Mouse (Mus musculus) Patski (cell line): Measurements from ENCODE around the gene Mllt10. TPM values are rescaled to one million over a fixed set of nuclear protein-coding genes. Genes with fewer than 3 reads are reported as not detected.

Experiments
- ATAC-seq: fragments of 100-300 bp; one replicate; pipeline ENCODE4 v1.8.0; 2021
- CTCF ChIA-PET: fragments of 350-600 bp; sonication (Branson Sonifier 250); formaldehyde crosslinking; loops from one replicate; lab custom pipeline; 2022; ENCODE audit warnings: inconsistent platforms; lab: Charles Lee
- POLR2A ChIA-PET: fragments of 350-600 bp; sonication (Branson Sonifier 250); formaldehyde crosslinking; loops from one replicate; lab custom pipeline; 2022; ENCODE audit warnings: antibody characterized with exemption, inconsistent platforms; lab: Charles Lee
- DNase-seq: peaks from one replicate; pipeline ENCODE4 v3.0.0-alpha.2; 2011; ENCODE audit warnings: low read depth, low spot score
- H3K27me3 ChIP-seq: fragments of 371-371 bp; one replicate; pipeline ENCODE4 v1.5.1; 2021
- CTCF ChIP-seq: fragments of 100-300 bp; IDR thresholded peaks from one replicate; pipeline ENCODE4 v1.5.1; 2021
- in situ Hi-C: fragments of 300-500 bp; cut with MboI; formaldehyde crosslinking; loops from 3 replicates; pipeline ENCODE4 v1.11.1; 2018; ENCODE audit warnings: low pct_unique_long_range_greater_than_20kb, mixed read lengths
- polyA plus RNA-seq: library from polyadenylated mRNA; unstranded; gene quantifications from one replicate; pipeline ENCODE4 v1.2.3, GENCODE M21; 2021

The Mllt10 gene
- polyA plus RNA-seq, 1 experiment from 2014 or later: 28.5 TPM

- ATAC-seq (no peak), DNase-seq (no peak)
- no peak for TF ChIP-seq CTCF
- POLR2A ChIA-PET: interaction anchor here (0.6 to 4.2 kb wide), 7 partner anchors 9 to 721 kb away, joined by 4 to 41 read pairs (median 5); no protein-coding TSS in a partner anchor
- CTCF ChIA-PET: interaction anchor here (1.0 to 3.0 kb wide), 5 partner anchors 14 to 339 kb away, joined by 3 to 18 read pairs (median 8); no protein-coding TSS in a partner anchor
- no peaks in the 10 kb centered on the region for H3K27me3 ChIP-seq
- in situ Hi-C loops: no loop called here
Observed at GRCm38 (mm10) chr2:18045143-18045780, 9.8 kb upstream of the Mllt10 start.

- ATAC-seq (no peak), DNase-seq (no peak)
- POLR2A ChIA-PET: interaction anchor here (1.4 to 4.2 kb wide), 4 partner anchors 12 to 720 kb away, joined by 6 to 41 read pairs (median 26); no protein-coding TSS in a partner anchor
- TF ChIP-seq CTCF: no peak
- in situ Hi-C loops: no loop called here
- no peaks in the 10 kb centered on the region for H3K27me3 ChIP-seq
- CTCF ChIA-PET: interaction anchor here (1.0 to 3.0 kb wide), 7 partner anchors 9 to 720 kb away, joined by 3 to 18 read pairs (median 5); no protein-coding TSS in a partner anchor
Observed at GRCm38 (mm10) chr2:18045781-18046181, 9.3 kb upstream of the Mllt10 start.

GRCm38 (mm10) chr2:18046186-18046585 is 8.9 kb upstream of the Mllt10 start:
- no peak for DNase-seq
- POLR2A ChIA-PET: interaction anchor here (1.4 to 4.2 kb wide), 4 partner anchors 12 to 720 kb away, joined by 6 to 41 read pairs (median 26); no protein-coding TSS in a partner anchor
- in situ Hi-C loops: no loop called here

GRCm38 (mm10) chr2:18046758-18047645 is 8.0 kb upstream of the Mllt10 start:
- ATAC-seq (peak; percentile 54), DNase-seq (no peak)
- in situ Hi-C loops: no loop called here
- CTCF ChIA-PET: interaction anchor here (1.2 to 3.0 kb wide), 6 partner anchors 10 to 718 kb away, joined by 3 to 18 read pairs (median 7); no protein-coding TSS in a partner anchor
- POLR2A ChIA-PET: interaction anchor here (0.7 to 4.2 kb wide), 6 partner anchors 11 to 719 kb away, joined by 3 to 41 read pairs (median 14); partner anchors contain the start of gene Commd3
- H3K27me3 ChIP-seq: no peaks in the 10 kb centered on the region
- TF ChIP-seq CTCF: no peak

More at GRCm38 (mm10) chr2:18046186-18046585, 8.9 kb upstream of the Mllt10 start:
- H3K27me3 ChIP-seq: no peaks in the 10 kb centered on the region
- CTCF ChIA-PET: interaction anchor here (1.0 to 3.0 kb wide), 8 partner anchors 10 to 719 kb away, joined by 3 to 18 read pairs (median 4); no protein-coding TSS in a partner anchor
- ATAC-seq: no peak
- TF ChIP-seq CTCF: no peak

GRCm38 (mm10) chr2:18047646-18048452 is 7.2 kb upstream of the Mllt10 start:
- CTCF ChIA-PET: interaction anchor here (1.3 to 3.0 kb wide), 9 partner anchors 11 to 718 kb away, joined by 3 to 18 read pairs (median 9); partner anchors contain the start of gene A930004D18Rik
- H3K27me3 ChIP-seq: no peaks in the 10 kb centered on the region

GRCm38 (mm10) chr2:18048453-18049075 is 6.5 kb upstream of the Mllt10 start, which contains the start of gene Skida1:
TSS of gene Skida1 (minus strand) at chr2:18049051.
- in situ Hi-C loops: no loop called here
- ATAC-seq: no peak
- no peaks in the 10 kb centered on the region for H3K27me3 ChIP-seq
- ChIA-PET POLR2A (interaction anchor here (0.7 to 3.2 kb wide), 5 partner anchors 9 to 719 kb away, joined by 3 to 24 read pairs (median 6); no protein-coding TSS in a partner anchor), CTCF (interaction anchor here (1.5 to 2.9 kb wide), 4 partner anchors 12 to 23 kb away, joined by 5 to 13 read pairs (median 8); partner anchors contain the start of gene A930004D18Rik)
- TF ChIP-seq CTCF: no peak
- no peak for DNase-seq

More at GRCm38 (mm10) chr2:18047646-18048452, 7.2 kb upstream of the Mllt10 start:
- in situ Hi-C loops: no loop called here
- no peak for TF ChIP-seq CTCF
- peak; percentile 77 for ATAC-seq
- POLR2A ChIA-PET: interaction anchor here (1.1 to 4.2 kb wide), 6 partner anchors 10 to 19 kb away, joined by 6 to 41 read pairs (median 23); no protein-coding TSS in a partner anchor
- DNase-seq: no peak

- no peaks in the 10 kb centered on the region for H3K27me3 ChIP-seq
- ChIA-PET CTCF (interaction anchor here (1.5 to 2.9 kb wide), 4 partner anchors 11 to 22 kb away, joined by 5 to 13 read pairs (median 8); partner anchors contain the start of gene A930004D18Rik), POLR2A (interaction anchor here (0.7 to 3.2 kb wide), 4 partner anchors 10 to 718 kb away, joined by 3 to 24 read pairs (median 5); no protein-coding TSS in a partner anchor)
- ATAC-seq: peak; percentile 14
- in situ Hi-C loops: no loop called here
- TF ChIP-seq CTCF: no peak
- no peak for DNase-seq
Observed at GRCm38 (mm10) chr2:18049279-18049821, 5.7 kb upstream of the Mllt10 start.

GRCm38 (mm10) chr2:18050018-18050417 is 5.0 kb upstream of the Mllt10 start:
- ChIA-PET CTCF (interaction anchor here (0.6 to 2.9 kb wide), 4 partner anchors 10 to 75 kb away, joined by 3 to 13 read pairs (median 10); partner anchors contain the start of gene A930004D18Rik), POLR2A (interaction anchor here (3.2 kb wide), 1 partner anchor 13 kb away, joined by 24 read pairs; no protein-coding TSS in a partner anchor)
- H3K27me3 ChIP-seq: no peaks in the 10 kb centered on the region
- DNase-seq: no peak
- TF ChIP-seq CTCF: no peak
- in situ Hi-C loops: loop anchor here (10.0 kb wide), 2 partner anchors 625 to 715 kb away; partner anchors contain the start of genes Bmi1 and Commd3
- ATAC-seq: no peak
